ENCODE assay signal across 9 mouse cellular contexts in genomic region chr7:142428213-142428612, GRCm38 (mm10). TPM values are rescaled to one million over a fixed set of nuclear protein-coding genes. Genes with fewer than 3 reads are reported as not detected.
DNase-seq lines count a peak whose midpoint lies in the region; ATAC-seq and TF ChIP-seq lines count a peak whose summit lies in the region.
"Had no signal": no experiment of that assay in that cellular context is flagged by ENCODE, and none has a peak within 500 bp of the region (broad histone marks: within the 10 kb centered on the region; RNA-seq: fewer than 3 reads in every experiment).

No protein-coding gene starts in this region.

- H3K27ac ChIP-seq in heart, embryonic 12.5 days (ENCODE audit: poor library complexity, severe bottlenecking) = no peak overlapping the region
- H3K27ac ChIP-seq in embryonic fibroblast, embryonic 13.5 days (ENCODE audit: insufficient read depth, low read length) = no peak overlapping the region
- H3K27ac ChIP-seq in liver, embryonic 11.5 days (ENCODE audit: low read depth, low read length) = no peak overlapping the region
- H3K27ac ChIP-seq: neural tube, embryonic 13.5 days had no signal

- peak; percentile 56; the same call in 1 of the 2 replicates for TF ChIP-seq CTCF in embryonic fibroblast, embryonic 13.5 days (IDR thresholded peaks at IDR 0.05; ENCODE audit: borderline replicate concordance, insufficient read depth, low read length)

- WGBS in heart, embryonic 12.5 days = 7% methylated on average over 7 of the region's 7 CpGs
- WGBS in liver, embryonic 11.5 days = 4% methylated on average over 7 of the region's 7 CpGs

- H3K4me3 ChIP-seq in heart, embryonic 12.5 days = no peak overlapping the region
- no peak overlapping the region for H3K4me3 ChIP-seq in embryonic fibroblast, embryonic 13.5 days (ENCODE audit: insufficient read depth, low read length)
- H3K4me3 ChIP-seq in liver, embryonic 11.5 days (ENCODE audit: low read depth, low read length) = no peak overlapping the region
- H3K4me3 ChIP-seq: neural tube, embryonic 13.5 days had no signal

- peak; percentile 36; the same call in 1 of the 2 replicates for ATAC-seq in heart, embryonic 12.5 days (ENCODE audit: insufficient number of reproducible peaks, low FRiP score)
- ATAC-seq in liver, embryonic 11.5 days (replicated peaks; ENCODE audit: low FRiP score) = no peak
- ATAC-seq in activated CD4-positive, CD25-positive, alpha-beta regulatory T cell, adult 4 months = no peak

- H3K9ac ChIP-seq in heart, embryonic 12.5 days = no peak overlapping the region
- no peak overlapping the region for H3K9ac ChIP-seq in liver, embryonic 11.5 days (ENCODE audit: low read depth, low read length)
- H3K9ac ChIP-seq: neural tube, embryonic 13.5 days had no signal

- no peak overlapping the region for H3K4me2 ChIP-seq in heart, embryonic 12.5 days
- H3K4me2 ChIP-seq in liver, embryonic 11.5 days = no peak overlapping the region
- H3K4me2 ChIP-seq: neural tube, embryonic 13.5 days had no signal

- H3K4me1 ChIP-seq in heart, embryonic 12.5 days (replicated peaks) = peaks cover 25% of the 10 kb centered on the region
- peaks cover 8% of the 10 kb centered on the region for H3K4me1 ChIP-seq in embryonic fibroblast, embryonic 13.5 days (ENCODE audit: control insufficient read depth, insufficient read depth, low read length)
- no peaks in the 10 kb centered on the region for H3K4me1 ChIP-seq in liver, embryonic 11.5 days (replicated peaks; ENCODE audit: control insufficient read depth, insufficient read depth, low read length)

- no peaks in the 10 kb centered on the region for H3K36me3 ChIP-seq in heart, embryonic 12.5 days
- H3K36me3 ChIP-seq in liver, embryonic 11.5 days (ENCODE audit: control insufficient read depth, insufficient read depth, low read length) = no peaks in the 10 kb centered on the region
- H3K36me3 ChIP-seq: neural tube, embryonic 13.5 days had no signal

- no peaks in the 10 kb centered on the region for H3K9me3 ChIP-seq in heart, embryonic 12.5 days (replicated peaks)
- H3K9me3 ChIP-seq in liver, embryonic 11.5 days (ENCODE audit: control insufficient read depth, low read length) = no peaks in the 10 kb centered on the region
- H3K9me3 ChIP-seq: neural tube, embryonic 13.5 days had no signal

- DNase-seq in heart, adult 9 months (ENCODE audit: low spot score in 2 of 2) = no peak
- DNase-seq in urinary bladder, adult 2 months (ENCODE audit: low spot score) = peak; percentile 35
- no peak for DNase-seq in urinary bladder, postnatal 36 days (ENCODE audit: low spot score in 2 of 2)
- peak; percentile 56 for DNase-seq in liver, embryonic 11.5 days (ENCODE audit: low spot score)
- DNase-seq in adrenal gland, postnatal 4 days (ENCODE audit: low spot score in 2 of 2) = no peak

- no peaks in the 10 kb centered on the region for H3K27me3 ChIP-seq in heart, embryonic 12.5 days (replicated peaks)
- H3K27me3 ChIP-seq in liver, embryonic 11.5 days (replicated peaks; ENCODE audit: control insufficient read depth, insufficient read depth, low read length) = peaks cover 3% of the 10 kb centered on the region; the same call in 1 of the 2 replicates
- H3K27me3 ChIP-seq: neural tube, embryonic 13.5 days had no signal

- TF ChIP-seq POLR2A in embryonic fibroblast, embryonic 13.5 days (IDR thresholded peaks at IDR 0.05; ENCODE audit: low read depth, low read length) = no peak

RNA-seq across cellular contexts. Expression of gene Syt8, which starts 6.4 kb away (rescaled TPM):
- 0.28 and 0.57 TPM in 2 replicates for polyA plus RNA-seq in heart, embryonic 12.5 days (2016; fragmentation: Nextera tagmentation; extraction: Ambion mirVana)
- 316 and 420 TPM in 2 replicates for polyA plus RNA-seq in urinary bladder, adult 2 months (2012; rRNA removed)
- polyA plus RNA-seq in embryonic fibroblast, embryonic 13.5 days (2011; ENCODE audit: insufficient read length, low read depth, missing spikeins) = 1.3 and 2.4 TPM in 2 replicates
- 0.41 and 0.42 TPM in 2 replicates for polyA plus RNA-seq in liver, embryonic 11.5 days (2014; fragmentation: Nextera tagmentation; extraction: Ambion mirVana)
- not detected for polyA plus RNA-seq in activated CD4-positive, CD25-positive, alpha-beta regulatory T cell, adult 4 months (2017; shearing (Covaris generic))
- not detected for total RNA-seq in adrenal gland, postnatal 4 days (2021)
- polyA plus RNA-seq: neural tube, embryonic 13.5 days had no signal

RNA-seq across cellular contexts. Expression of gene Tnni2, which starts 13.4 kb away (rescaled TPM):
- 50.6 and 53.5 TPM in 2 replicates for polyA plus RNA-seq in heart, embryonic 12.5 days (2016; fragmentation: Nextera tagmentation; extraction: Ambion mirVana)
- polyA plus RNA-seq in urinary bladder, adult 2 months (2012; rRNA removed) = 39.4 and 48.2 TPM in 2 replicates
- 1.1 TPM in 1 of 2 replicates, not detected in the other for polyA plus RNA-seq in embryonic fibroblast, embryonic 13.5 days (2011; ENCODE audit: insufficient read length, low read depth, missing spikeins)
- polyA plus RNA-seq in liver, embryonic 11.5 days (2014; fragmentation: Nextera tagmentation; extraction: Ambion mirVana) = 1.9 and 3.7 TPM in 2 replicates
- polyA plus RNA-seq in activated CD4-positive, CD25-positive, alpha-beta regulatory T cell, adult 4 months (2017; shearing (Covaris generic)) = not detected
- 100 to 1,000 TPM in 1 of 2 experiments, 10 to 100 TPM in 1; 79.5 to 219 TPM for total RNA-seq in adrenal gland, postnatal 4 days (2021)

RNA-seq across cellular contexts. Expression of gene Lsp1, which starts 32.4 kb away (rescaled TPM):
- 33.4 and 38.4 TPM in 2 replicates for polyA plus RNA-seq in heart, embryonic 12.5 days (2016; fragmentation: Nextera tagmentation; extraction: Ambion mirVana)
- 379 and 420 TPM in 2 replicates for polyA plus RNA-seq in urinary bladder, adult 2 months (2012; rRNA removed)
- polyA plus RNA-seq in embryonic fibroblast, embryonic 13.5 days (2011; ENCODE audit: insufficient read length, low read depth, missing spikeins) = 114 and 159 TPM in 2 replicates
- polyA plus RNA-seq in liver, embryonic 11.5 days (2014; fragmentation: Nextera tagmentation; extraction: Ambion mirVana) = 19.2 and 20.7 TPM in 2 replicates
- polyA plus RNA-seq in activated CD4-positive, CD25-positive, alpha-beta regulatory T cell, adult 4 months (2017; shearing (Covaris generic)) = 1,000 to 10,000 TPM; 1,487 to 1,560 TPM
- total RNA-seq in adrenal gland, postnatal 4 days (2021) = 10 to 100 TPM; 25.1 to 43.0 TPM

RNA-seq across cellular contexts. Expression of gene Ctsd, which starts 40.4 kb away (rescaled TPM):
- 431 and 436 TPM in 2 replicates for polyA plus RNA-seq in heart, embryonic 12.5 days (2016; fragmentation: Nextera tagmentation; extraction: Ambion mirVana)
- polyA plus RNA-seq in urinary bladder, adult 2 months (2012; rRNA removed) = 836 and 938 TPM in 2 replicates
- 617 and 890 TPM in 2 replicates for polyA plus RNA-seq in embryonic fibroblast, embryonic 13.5 days (2011; ENCODE audit: insufficient read length, low read depth, missing spikeins)
- 316 and 340 TPM in 2 replicates for polyA plus RNA-seq in liver, embryonic 11.5 days (2014; fragmentation: Nextera tagmentation; extraction: Ambion mirVana)
- polyA plus RNA-seq in activated CD4-positive, CD25-positive, alpha-beta regulatory T cell, adult 4 months (2017; shearing (Covaris generic)) = 100 to 1,000 TPM; 287 to 288 TPM
- total RNA-seq in adrenal gland, postnatal 4 days (2021) = 100 to 1,000 TPM; 536 to 544 TPM

RNA-seq across cellular contexts. Expression of gene Gm49369, which starts 45.7 kb away (rescaled TPM):
- polyA plus RNA-seq in heart, embryonic 12.5 days (2016; fragmentation: Nextera tagmentation; extraction: Ambion mirVana) = 3.0 TPM in 1 of 2 replicates, not detected in the other
- polyA plus RNA-seq in urinary bladder, adult 2 months (2012; rRNA removed) = 2.0 and 2.2 TPM in 2 replicates
- polyA plus RNA-seq in embryonic fibroblast, embryonic 13.5 days (2011; ENCODE audit: insufficient read length, low read depth, missing spikeins) = not detected in 2 replicates
- not detected in 2 replicates for polyA plus RNA-seq in liver, embryonic 11.5 days (2014; fragmentation: Nextera tagmentation; extraction: Ambion mirVana)
- not detected for polyA plus RNA-seq in activated CD4-positive, CD25-positive, alpha-beta regulatory T cell, adult 4 months (2017; shearing (Covaris generic))
- 1 to 10 TPM in 1 of 2 experiments, under 1 TPM in 1; 0.48 to 4.3 TPM for total RNA-seq in adrenal gland, postnatal 4 days (2021)

Comparison
In these comparisons a context has a peak if more than half of its experiments do, and no peak if none do; other contexts are left out.
1. DNase-seq: peak in urinary bladder, adult 2 months (single experiment) and liver, embryonic 11.5 days (single experiment); none in heart, adult 9 months (0 of 2), urinary bladder, postnatal 36 days (0 of 2) and adrenal gland, postnatal 4 days (0 of 2).
2. RNA of gene Syt8, which starts 6.4 kb away (polyA plus RNA-seq): 316 to 420 TPM in urinary bladder, adult 2 months; 1.3 to 2.4 TPM in embryonic fibroblast, embryonic 13.5 days, 0.28 to 0.57 TPM in heart, embryonic 12.5 days, 0.41 to 0.42 TPM in liver, embryonic 11.5 days and not detected in activated CD4-positive, CD25-positive, alpha-beta regulatory T cell, adult 4 months; every median in the first group is over 10 times any median in the second.